Comparison of ENCODE assay signal across 27 mouse cellular contexts in the genomic region with DNA sequence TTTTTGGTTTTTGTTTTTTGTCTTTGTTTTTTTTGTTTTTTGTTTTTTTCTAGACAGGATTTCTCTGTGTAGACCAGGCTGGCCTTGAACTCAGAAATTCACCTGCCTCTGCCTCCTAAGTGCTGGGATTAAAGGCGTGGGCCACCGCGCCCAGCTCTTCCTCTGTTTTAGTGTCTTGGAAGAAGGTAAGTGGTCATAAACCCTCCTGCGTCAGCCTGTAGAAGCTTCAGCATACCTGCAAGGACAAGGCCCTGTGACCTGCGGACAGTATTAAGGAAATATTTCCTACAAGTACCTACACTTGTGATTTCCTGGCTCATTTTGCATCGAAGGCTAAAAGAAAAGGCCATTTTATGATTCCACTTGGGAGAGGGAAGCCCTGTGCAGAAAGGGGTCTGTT.
"Had no signal": no experiment of that assay in that cellular context is flagged by ENCODE, and none has a peak within 500 bp of the region (broad histone marks: within the 10 kb centered on the region; RNA-seq: fewer than 3 reads in every experiment).

No protein-coding gene starts in this region.

- H3K9ac ChIP-seq: heart, embryonic 12.5 days; hindbrain, embryonic 12.5 days; hindbrain, embryonic 14.5 days; intestine, embryonic 15.5 days; limb, embryonic 12.5 days; liver, embryonic 13.5 days; liver, embryonic 15.5 days had no signal

- H3K27me3 ChIP-seq: heart, embryonic 12.5 days; hindbrain, embryonic 12.5 days; intestine, embryonic 15.5 days; limb, embryonic 12.5 days; liver, embryonic 13.5 days; liver, embryonic 15.5 days had no signal

- ATAC-seq: hindbrain, embryonic 16.5 days; inflammation-experienced regulatory T-cells, adult 6 months; intestine, embryonic 15.5 days had no signal

- DNase-seq: gastrocnemius, adult 2 months; gastrocnemius, postnatal 10 days; gastrocnemius, postnatal 25 days; heart, adult 18-20 months; heart, postnatal 10 days; heart, postnatal 4 days; kidney, adult 18-20 months; kidney, adult 8-10 months; kidney, postnatal 10 days; kidney, postnatal 25 days; kidney, postnatal 4 days; layer of hippocampus, postnatal 36 days; left cerebral cortex, postnatal 4 days; liver; liver, embryonic 13.5 days had no signal

- H3K4me3 ChIP-seq: gastrocnemius, adult 2 months; heart, embryonic 10.5 days; heart, embryonic 12.5 days; hindbrain, embryonic 10.5 days; hindbrain, embryonic 12.5 days; intestine, embryonic 15.5 days; layer of hippocampus, adult 2 months; limb, embryonic 12.5 days; liver, embryonic 13.5 days; liver, embryonic 15.5 days had no signal

- H3K36me3 ChIP-seq: heart, embryonic 10.5 days; heart, embryonic 12.5 days; hindbrain, embryonic 10.5 days; hindbrain, embryonic 12.5 days; intestine, embryonic 15.5 days; limb, embryonic 12.5 days; liver, embryonic 13.5 days; liver, embryonic 15.5 days had no signal

- H3K4me2 ChIP-seq: heart, embryonic 12.5 days; hindbrain, embryonic 12.5 days; hindbrain, embryonic 14.5 days; intestine, embryonic 15.5 days; limb, embryonic 12.5 days; liver, embryonic 11.5 days; liver, embryonic 13.5 days; liver, embryonic 15.5 days had no signal

- H3K27ac ChIP-seq: hindbrain, embryonic 12.5 days; hindbrain, embryonic 14.5 days; liver, embryonic 13.5 days; liver, embryonic 15.5 days had no signal

- H3K9me3 ChIP-seq: heart, embryonic 10.5 days; heart, embryonic 12.5 days; hindbrain, embryonic 10.5 days; hindbrain, embryonic 12.5 days; intestine, embryonic 15.5 days; limb, embryonic 12.5 days; liver, embryonic 13.5 days; liver, embryonic 15.5 days had no signal
